24 mouse cellular contexts compared by ENCODE assay signal in genomic region chr6:92822006-92822405, GRCm38 (mm10). TPM values are rescaled to one million over a fixed set of nuclear protein-coding genes. Genes with fewer than 3 reads are reported as not detected.
"Had no signal": no experiment of that assay in that cellular context is flagged by ENCODE, and none has a peak within 500 bp of the region (broad histone marks: within the 10 kb centered on the region; RNA-seq: fewer than 3 reads in every experiment).

No protein-coding gene starts in this region.

- H3K4me3 ChIP-seq: kidney, embryonic 15.5 days; left cerebral cortex, adult 2 months; limb, embryonic 10.5 days; liver, embryonic 15.5 days; midbrain, embryonic 10.5 days; myocyte; neural tube, embryonic 15.5 days had no signal

- H3K4me2 ChIP-seq: kidney, embryonic 15.5 days; liver, embryonic 11.5 days; liver, embryonic 15.5 days; neural tube, embryonic 15.5 days had no signal

- H3K27ac ChIP-seq: kidney, embryonic 15.5 days; left cerebral cortex, adult 2 months; limb, embryonic 10.5 days; liver, embryonic 15.5 days; midbrain, embryonic 10.5 days; neural tube, embryonic 15.5 days had no signal

- H3K9me3 ChIP-seq: kidney, embryonic 15.5 days; limb, embryonic 10.5 days; liver, embryonic 15.5 days; midbrain, embryonic 10.5 days; neural tube, embryonic 15.5 days had no signal

- H3K27me3 ChIP-seq: kidney, embryonic 15.5 days; liver, embryonic 15.5 days; neural tube, embryonic 15.5 days had no signal

- DNase-seq: kidney, postnatal 14 days; lung, adult 2 months; lung, postnatal 4 days; right cerebral cortex, adult 18-20 months; right cerebral cortex, postnatal 25 days; thymus, adult 2 months; thymus, postnatal 25 days had no signal

- H3K36me3 ChIP-seq: limb, embryonic 10.5 days; liver, embryonic 15.5 days; midbrain, embryonic 10.5 days; neural tube, embryonic 15.5 days had no signal

- H3K9ac ChIP-seq: kidney, embryonic 15.5 days; liver, embryonic 15.5 days; neural tube, embryonic 15.5 days had no signal

- ATAC-seq: lung, postnatal 0 days had no signal

- H3K4me1 ChIP-seq: limb, embryonic 10.5 days; liver, embryonic 15.5 days had no signal

RNA-seq across cellular contexts. Expression of gene A730049H05Rik, which starts 5.7 kb away (rescaled TPM):
- total RNA-seq: left cerebral cortex, postnatal 14 days; megakaryocyte, adult 5-6 weeks had no signal
- polyA plus RNA-seq: large intestine, adult 2 months; liver, embryonic 15.5 days; neural tube, embryonic 11.5 days; small intestine, adult 2 months; testis, adult 2 months had no signal

RNA-seq across cellular contexts. Expression of gene Gm15737, which starts 47.2 kb away (rescaled TPM):
- total RNA-seq: layer of hippocampus, adult 8-10 months; layer of hippocampus, postnatal 14 days; left cerebral cortex, adult 2 months; left cerebral cortex, postnatal 14 days; megakaryocyte, adult 5-6 weeks had no signal
- polyA plus RNA-seq: limb, embryonic 10.5 days; liver, embryonic 11.5 days; liver, embryonic 15.5 days; lung, adult 2 months; midbrain, embryonic 10.5 days; myocyte; neural tube, embryonic 11.5 days; neural tube, embryonic 15.5 days; small intestine, adult 2 months; testis, adult 2 months; thymus, adult 2 months had no signal
